Mouse (Mus musculus) spleen, adult 2 months (tissue): Measurements from ENCODE around the gene Gli2.

Source experiments
- CTCF ChIP-seq: fragments of 200-500 bp; IDR thresholded peaks from 2 replicates; pipeline ENCODE4 v1.5.1; 2011; ENCODE audit warnings: mild to moderate bottlenecking, inconsistent platforms; ENCODE audit not compliant: insufficient read depth, insufficient read length, insufficient replicate concordance; ENCODE audit errors: extremely low read depth
- POLR2A ChIP-seq: fragments of 200-500 bp; IDR thresholded peaks from 2 replicates; pipeline ENCODE4 v1.6.1; 2011; ENCODE audit warnings: low read depth, low read length, inconsistent platforms

DNA sequence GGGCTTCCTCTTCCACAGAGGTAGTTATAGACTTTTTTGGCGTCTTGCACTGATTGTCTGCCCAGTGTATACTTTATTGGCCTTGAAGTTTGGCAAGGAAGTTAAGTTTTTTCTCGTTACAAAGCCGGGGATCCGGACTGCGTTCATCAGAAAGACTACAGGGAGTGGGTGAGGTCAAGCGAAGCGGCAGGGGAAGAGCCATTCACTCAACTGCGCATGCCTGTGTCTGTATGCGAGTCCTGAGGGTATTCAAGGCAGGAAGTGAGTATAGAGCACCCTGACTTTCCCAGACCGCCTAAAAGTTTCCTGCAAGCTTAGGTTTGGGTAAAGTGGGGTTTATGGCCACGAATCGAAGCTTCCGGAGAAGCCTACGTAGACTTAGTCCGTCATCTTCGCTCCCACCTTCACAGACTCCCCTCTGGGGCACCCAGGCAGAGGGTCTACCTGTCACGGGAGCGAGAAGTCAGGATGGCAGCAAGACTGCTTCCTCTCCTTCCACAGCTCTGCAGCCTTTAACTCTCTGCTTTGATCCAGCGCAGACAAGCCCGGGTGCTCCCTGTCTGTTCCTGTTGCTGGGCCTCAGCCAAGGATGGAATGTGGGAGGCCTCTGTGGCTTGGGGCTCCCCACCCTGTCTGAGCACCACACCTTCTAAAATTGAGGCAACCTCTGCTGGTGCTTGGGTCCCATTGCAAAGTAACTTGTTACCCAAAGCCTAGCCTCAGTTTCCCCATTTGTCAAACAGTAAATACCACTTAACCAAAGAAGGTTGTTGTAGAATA lies 11.7 kb upstream of the Gli2 start:
- TF ChIP-seq CTCF (no peak), POLR2A (no peak)
